Mouse (Mus musculus): ENCODE results near the gene Tbc1d4. TPM values are rescaled to one million over a fixed set of nuclear protein-coding genes. Genes with fewer than 3 reads are reported as not detected.

Tbc1d4 gene
- total RNA-seq, 2 experiments from 2014 or later = 34.7 to 39.6 TPM

DNA sequence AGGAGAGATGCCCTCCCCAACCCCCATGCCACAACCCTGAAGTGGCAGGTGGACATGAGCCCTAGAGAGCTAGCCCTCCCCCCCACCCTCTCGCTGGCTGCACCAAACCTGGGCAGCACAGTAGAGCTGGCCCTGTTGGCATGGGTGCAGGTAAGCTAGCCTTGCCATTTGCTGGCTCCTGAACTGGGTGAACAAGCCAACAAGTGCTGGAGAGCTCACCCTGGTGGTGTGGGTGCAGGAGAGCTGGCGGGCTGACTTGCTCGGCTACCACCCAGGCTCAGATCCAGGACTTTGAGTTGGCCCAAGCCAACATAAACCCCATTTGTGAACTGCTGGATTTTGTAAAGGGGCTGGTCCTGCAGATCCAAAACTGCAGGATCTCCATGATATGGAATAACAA lies 68.5 kb downstream of the Tbc1d4 start:
- intact Hi-C loops (cut with DNase I) = no loop called here
- DNase-seq = no peak

DNA sequence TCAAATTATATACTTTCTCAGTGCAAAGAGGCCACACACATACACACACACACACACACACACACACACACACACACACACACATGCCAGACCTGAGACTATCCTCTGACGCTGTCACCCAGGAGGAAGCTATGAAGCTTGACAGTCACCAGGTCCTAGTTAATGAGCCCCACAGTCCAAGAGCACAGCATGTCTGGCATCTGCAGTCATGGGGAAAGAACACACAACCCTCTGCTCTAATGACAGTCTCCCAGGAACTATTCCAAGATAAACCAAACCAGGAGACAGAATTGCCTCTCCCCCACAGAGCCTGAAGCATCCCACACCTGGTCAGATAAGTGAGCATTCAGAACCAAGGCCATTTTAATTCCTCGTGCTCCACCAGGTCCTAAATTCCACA lies 71.1 kb downstream of the Tbc1d4 start:
- intact Hi-C loops (cut with DNase I) = no loop called here
- no peak for DNase-seq

- intact Hi-C loops (cut with DNase I) = no loop called here
- DNase-seq = no peak
These were observed 71.6 kb downstream of the Tbc1d4 start for GRCm38 (mm10) chr14:101537413-101537812.

DNA sequence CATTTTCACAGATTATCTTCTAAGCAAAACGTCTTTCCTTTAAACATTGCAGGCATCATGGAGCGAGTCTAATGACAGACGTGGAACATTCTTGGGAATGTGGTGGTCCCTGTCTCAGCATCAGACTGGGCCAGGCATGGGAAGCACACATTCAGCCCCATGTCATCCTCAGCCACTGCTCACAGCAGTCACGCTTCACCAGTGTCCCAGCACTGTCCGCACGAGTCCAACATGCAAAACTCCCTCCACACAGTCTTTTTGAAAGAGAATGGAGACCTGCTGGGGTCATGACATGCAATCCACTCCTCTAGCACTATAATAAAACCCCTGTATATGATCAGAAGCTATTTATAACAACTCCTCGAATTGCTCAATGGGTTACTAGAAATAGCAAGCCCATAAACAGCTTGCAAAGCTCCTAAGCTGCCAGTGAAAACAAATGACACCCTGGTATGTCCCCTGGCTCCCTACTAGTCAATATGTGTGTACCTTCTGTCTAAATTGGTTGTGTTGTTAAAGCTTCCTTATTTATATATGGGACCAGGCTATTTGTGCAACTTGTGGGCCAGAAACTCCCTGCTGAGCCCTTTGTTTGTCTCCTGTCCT lies 76.8 kb downstream of the Tbc1d4 start:
- intact Hi-C loops (cut with DNase I) = no loop called here
- peak in 1 of 2 experiments; percentile 48 for DNase-seq

- DNase-seq = no peak
- intact Hi-C loops (cut with DNase I) = no loop called here
These were observed 78.5 kb downstream of the Tbc1d4 start for GRCm38 (mm10) chr14:101530455-101530854.

DNA sequence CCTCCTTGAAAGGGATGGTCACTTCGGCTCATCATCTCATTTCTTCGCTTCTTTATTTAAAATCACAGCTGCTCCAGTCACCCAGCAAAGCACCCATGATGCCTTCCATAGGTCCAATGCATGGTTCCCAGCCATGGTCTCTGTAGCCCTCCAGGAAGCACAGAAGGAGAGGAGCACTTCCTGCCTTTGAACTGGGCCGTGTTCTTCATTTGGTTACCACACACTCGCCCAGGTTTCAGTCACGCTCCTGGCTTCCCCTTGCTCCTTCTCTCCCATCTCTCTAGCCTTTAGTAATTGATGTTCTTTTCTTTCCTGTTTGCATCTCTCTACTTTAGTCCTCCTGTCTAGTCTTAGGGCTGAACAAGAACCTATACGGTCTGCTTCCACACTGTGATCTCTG lies 79.8 kb downstream of the Tbc1d4 start:
- no peak for DNase-seq
- intact Hi-C loops (cut with DNase I) = no loop called here

DNA sequence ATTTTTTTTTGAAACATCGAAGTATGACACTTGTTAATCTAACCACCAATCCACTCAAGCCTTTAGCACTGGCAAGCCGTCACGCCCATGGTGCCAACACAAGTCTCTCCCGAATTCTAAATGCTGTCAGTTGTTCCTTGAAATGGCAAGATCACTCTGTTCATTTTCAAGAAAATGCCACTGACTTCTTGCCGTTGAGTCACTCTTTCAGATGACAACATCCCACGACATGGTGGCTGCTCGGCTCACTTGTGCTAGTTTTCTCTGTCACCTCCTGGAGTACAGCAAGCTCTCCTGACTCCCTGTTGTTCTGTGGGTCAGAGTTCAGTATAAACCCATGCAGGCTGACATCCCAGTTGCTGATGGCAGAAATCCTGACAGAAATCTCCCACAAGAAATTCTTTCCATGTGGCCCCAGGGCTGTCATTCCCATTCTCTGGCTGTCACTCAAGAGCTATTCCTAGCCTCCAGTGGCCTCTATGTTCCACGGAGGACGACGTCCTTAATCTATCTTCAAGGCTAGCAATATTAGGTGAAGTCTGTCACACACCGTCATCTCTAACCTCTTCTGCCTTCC lies 81.5 kb downstream of the Tbc1d4 start:
- intact Hi-C loops (cut with DNase I) = no loop called here
- peak in 1 of 2 experiments; percentile 29 for DNase-seq

DNA sequence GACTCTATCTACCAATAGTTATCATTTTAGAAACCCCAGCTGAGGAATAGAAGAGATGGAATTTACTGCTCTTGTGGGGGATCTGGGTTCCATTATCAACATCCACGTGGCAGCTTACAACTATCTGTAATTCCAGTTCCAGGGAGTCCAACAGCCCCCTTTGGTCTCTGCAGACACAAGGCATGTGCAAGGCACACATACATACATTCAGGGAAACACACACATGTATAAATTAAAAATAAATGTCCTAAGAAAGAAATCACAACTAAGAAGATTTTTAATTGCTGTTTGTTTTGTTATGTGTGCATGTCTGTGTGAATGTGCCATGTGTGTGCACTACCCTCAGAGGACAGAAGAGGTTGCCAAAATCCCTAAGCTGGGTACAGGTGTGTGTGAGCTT lies 82.5 kb downstream of the Tbc1d4 start:
- intact Hi-C loops (cut with DNase I) = no loop called here
- no peak for DNase-seq

GRCm38 (mm10) chr14:101519964-101520363 lies 89.0 kb downstream of the Tbc1d4 start:
- intact Hi-C loops (cut with DNase I) = loop anchor here (2.0 to 5.0 kb wide), 2 partner anchors 52 to 133 kb away; partner anchors contain the start of gene Uchl3
- DNase-seq = no peak

DNA sequence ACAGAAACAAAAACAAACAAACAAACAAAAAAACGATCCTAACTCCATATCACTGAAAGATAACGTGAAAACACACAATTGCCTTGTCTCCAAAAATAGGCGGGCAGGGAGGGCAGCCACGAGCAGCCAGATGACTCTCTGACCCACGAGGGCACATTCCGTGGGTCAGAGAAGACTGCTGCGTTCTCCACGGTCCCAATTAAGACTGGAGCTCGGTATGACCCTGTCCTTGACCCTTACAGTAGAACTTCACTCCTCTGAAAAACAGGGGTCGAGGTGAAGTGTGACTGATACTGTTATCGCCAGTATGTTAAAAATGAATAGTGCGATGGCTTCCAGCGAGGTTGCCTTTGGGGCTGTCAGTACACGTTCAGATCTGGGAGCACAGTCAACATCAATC lies 90.7 kb downstream of the Tbc1d4 start:
- intact Hi-C loops (cut with DNase I) = loop anchor here (1.0 to 5.0 kb wide), 3 partner anchors 54 to 135 kb away; partner anchors contain the start of gene Uchl3
- DNase-seq = peak; percentile 30 to 36

DNA sequence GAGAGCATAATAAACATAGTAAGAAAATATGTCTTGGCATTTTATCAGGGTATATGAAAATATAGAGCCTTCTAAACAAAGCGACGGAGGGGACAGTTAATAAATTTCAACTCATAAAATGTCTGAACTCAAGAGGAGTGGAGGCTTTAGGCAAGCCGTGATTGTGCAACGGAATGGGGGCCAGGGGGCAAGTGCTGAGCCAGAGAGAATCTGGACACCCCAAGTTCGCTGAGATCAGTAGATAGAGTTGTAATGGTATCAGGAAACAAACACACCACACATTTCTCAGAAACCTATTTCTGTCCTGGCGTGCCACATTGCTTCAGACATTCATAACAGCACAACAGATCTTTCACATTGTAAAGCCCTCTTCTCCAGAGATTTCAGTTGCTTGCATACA lies 91.2 kb downstream of the Tbc1d4 start:
- intact Hi-C loops (cut with DNase I) = loop anchor here (1.0 to 5.0 kb wide), 3 partner anchors 54 to 135 kb away; partner anchors contain the start of gene Uchl3
- no peak for DNase-seq

- peak; percentile 46 to 57 for DNase-seq
- intact Hi-C loops (cut with DNase I) = loop anchor here (5.0 kb wide), 1 partner anchor 55 kb away; no protein-coding TSS in a partner anchor
These were observed 91.7 kb downstream of the Tbc1d4 start for GRCm38 (mm10) chr14:101517341-101517740.

- intact Hi-C loops (cut with DNase I) = loop anchor here (5.0 kb wide), 1 partner anchor 55 kb away; no protein-coding TSS in a partner anchor
- no peak for DNase-seq
These were observed 92.1 kb downstream of the Tbc1d4 start for GRCm38 (mm10) chr14:101516864-101517263.

- intact Hi-C loops (cut with DNase I) = loop anchor here (5.0 kb wide), 1 partner anchor 56 kb away; no protein-coding TSS in a partner anchor
- no peak for DNase-seq
These were observed 93.0 kb downstream of the Tbc1d4 start for GRCm38 (mm10) chr14:101516031-101516430.

- intact Hi-C loops (cut with DNase I) = loop anchor here (5.0 kb wide), 1 partner anchor 57 kb away; no protein-coding TSS in a partner anchor
- no peak for DNase-seq
These were observed 93.7 kb downstream of the Tbc1d4 start for GRCm38 (mm10) chr14:101515271-101515670.

DNA sequence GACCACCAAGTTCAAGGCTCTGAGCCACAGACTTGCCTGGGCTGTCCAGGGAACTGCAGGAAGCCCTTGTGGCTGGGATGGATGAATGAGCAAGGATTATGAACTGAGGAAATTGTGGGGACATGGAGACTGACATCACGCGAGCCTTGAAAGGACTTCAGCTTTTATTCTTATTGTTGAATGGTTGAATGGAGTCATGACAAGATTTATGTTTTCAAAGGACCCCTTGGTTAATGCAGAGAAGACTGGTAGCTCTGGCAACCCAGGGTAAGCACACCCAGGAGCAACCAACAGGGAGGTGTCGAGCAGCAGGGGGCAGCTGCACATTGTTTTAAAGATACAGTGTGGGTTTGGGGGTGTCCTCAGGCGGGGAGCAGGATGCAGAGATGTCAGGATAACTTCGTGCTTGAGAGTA lies 94.4 kb downstream of the Tbc1d4 start:
- intact Hi-C loops (cut with DNase I) = no loop called here
- no peak for DNase-seq

GRCm38 (mm10) chr14:101513163-101513562 lies 95.8 kb downstream of the Tbc1d4 start:
- intact Hi-C loops (cut with DNase I) = no loop called here
- no peak for DNase-seq

DNA sequence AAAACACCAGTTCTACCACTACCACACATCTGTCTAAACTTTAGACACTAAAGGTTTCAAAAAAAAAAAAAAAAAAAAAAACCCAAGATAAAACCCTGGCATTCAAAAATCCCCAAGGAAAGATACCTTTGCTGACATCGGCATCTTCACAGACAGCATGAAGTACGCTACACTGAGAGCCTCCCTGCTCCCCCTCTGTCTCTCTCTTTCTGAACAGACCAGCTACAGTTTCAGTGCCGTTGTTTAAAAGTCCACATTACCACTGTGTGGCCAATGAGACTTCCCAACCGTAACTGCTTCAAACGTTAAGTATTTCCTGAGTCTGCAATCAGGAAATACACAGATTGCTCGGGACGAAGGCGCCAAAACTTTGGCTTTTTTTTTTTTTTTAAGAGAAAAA lies 97.6 kb downstream of the Tbc1d4 start:
- DNase-seq = no peak
- intact Hi-C loops (cut with DNase I) = no loop called here

- intact Hi-C loops (cut with DNase I) = no loop called here
- peak; percentile 27 to 28 for DNase-seq
These were observed 98.3 kb downstream of the Tbc1d4 start for GRCm38 (mm10) chr14:101510540-101511313.

DNA sequence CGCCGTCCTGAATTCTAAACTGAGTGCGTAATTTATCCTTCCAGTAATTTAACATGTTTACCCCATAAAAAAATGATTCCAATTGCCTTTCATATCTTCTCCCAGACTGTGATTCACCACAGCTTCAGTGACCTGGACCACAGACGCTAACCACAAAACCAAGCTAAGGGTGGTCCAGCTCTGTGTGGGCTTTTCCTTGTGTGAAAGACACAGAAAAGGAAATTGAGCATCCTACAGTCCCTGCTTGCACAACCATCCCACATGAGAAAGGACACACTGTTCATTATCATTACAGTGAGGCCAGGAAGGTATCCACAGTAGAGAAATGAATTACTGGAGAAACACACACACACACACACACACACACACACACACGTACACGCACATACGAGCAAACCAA lies 99.2 kb downstream of the Tbc1d4 start:
- intact Hi-C loops (cut with DNase I) = no loop called here
- DNase-seq = no peak

DNA sequence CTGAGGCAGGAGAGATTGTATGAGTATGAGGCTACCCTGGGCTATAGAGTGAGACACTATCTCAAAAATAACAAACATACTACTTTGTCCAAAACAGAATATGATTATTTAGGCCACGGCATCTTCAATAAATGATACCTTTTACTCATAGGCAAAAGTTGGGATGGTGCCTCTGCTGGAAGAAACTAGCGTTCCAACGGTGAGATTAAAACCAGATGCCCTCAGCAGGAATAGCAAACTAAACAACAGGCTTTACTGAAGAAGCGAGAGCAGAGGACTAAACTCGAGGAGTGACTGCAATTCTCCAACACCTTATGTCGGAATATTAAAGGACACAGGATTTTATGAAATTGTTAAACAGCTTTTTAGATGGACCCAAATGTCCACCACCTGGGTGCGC lies 101.0 kb downstream of the Tbc1d4 start:
- intact Hi-C loops (cut with DNase I) = no loop called here
- no peak for DNase-seq

All from heart, postnatal 10 days (tissue).